Mouse (Mus musculus): Measurements from ENCODE around the gene Bspry. TPM values are rescaled to one million over a fixed set of nuclear protein-coding genes. Genes with fewer than 3 reads are reported as not detected.
A peak's percentile ranks its signal among the peaks of the same experiment; 100 is the strongest.

Gene Bspry
- total RNA-seq, 2 experiments from 2014 or later = 0.38 to 0.40 TPM

GRCm38 (mm10) chr4:62485450-62486161, 5.8 kb downstream of the Bspry start:
- intact Hi-C loops (cut with DNase I) = no loop called here
- no peak for TF ChIP-seq CTCF (IDR thresholded peaks at IDR 0.05)
- DNase-seq (ENCODE audit: extremely low spot score in 1 of 2, low spot score in 2 of 2) = no peak
- Histone ChIP-seq H3K4me3 (no peak overlapping the region), H3K27ac (no peak overlapping the region)

- intact Hi-C loops (cut with DNase I) = no loop called here
- no peak for DNase-seq (ENCODE audit: extremely low spot score in 1 of 2, low spot score in 2 of 2)
- Histone ChIP-seq H3K27ac (no peak overlapping the region), H3K4me3 (no peak overlapping the region)
- no peak for TF ChIP-seq CTCF (IDR thresholded peaks at IDR 0.05)
Measured at GRCm38 (mm10) chr4:62486162-62486696, 6.4 kb downstream of the Bspry start.

- no peak for TF ChIP-seq CTCF (IDR thresholded peaks at IDR 0.05)
- intact Hi-C loops (cut with DNase I) = no loop called here
Measured at GRCm38 (mm10) chr4:62487172-62487571, 7.3 kb downstream of the Bspry start.

GRCm38 (mm10) chr4:62487914-62488313, 8.1 kb downstream of the Bspry start:
- no peak overlapping the region for H3K4me3 ChIP-seq
- intact Hi-C loops (cut with DNase I) = no loop called here
- no peak for TF ChIP-seq CTCF (IDR thresholded peaks at IDR 0.05)
- DNase-seq (ENCODE audit: extremely low spot score in 1 of 2, low spot score in 2 of 2) = no peak
- H3K27ac ChIP-seq = no peak overlapping the region

More at GRCm38 (mm10) chr4:62487172-62487571, 7.3 kb downstream of the Bspry start:
- Histone ChIP-seq H3K27ac (no peak overlapping the region), H3K4me3 (no peak overlapping the region)
- no peak for DNase-seq (ENCODE audit: extremely low spot score in 1 of 2, low spot score in 2 of 2)

GRCm38 (mm10) chr4:62492682-62493081, 12.8 kb downstream of the Bspry start:
- peak overlapping the region; percentile 6; the same call in 1 of the 2 replicates for H3K27ac ChIP-seq
- TF ChIP-seq CTCF (IDR thresholded peaks at IDR 0.05) = no peak
- no peak overlapping the region for H3K4me3 ChIP-seq
- no peak for DNase-seq (ENCODE audit: extremely low spot score in 1 of 2, low spot score in 2 of 2)
- intact Hi-C loops (cut with DNase I) = no loop called here

GRCm38 (mm10) chr4:62494230-62494629, 14.4 kb downstream of the Bspry start:
- no peak for DNase-seq (ENCODE audit: extremely low spot score in 1 of 2, low spot score in 2 of 2)
- intact Hi-C loops (cut with DNase I) = no loop called here
- Histone ChIP-seq H3K27ac (no peak overlapping the region), H3K4me3 (no peak overlapping the region)
- TF ChIP-seq CTCF (IDR thresholded peaks at IDR 0.05) = no peak

- no peak overlapping the region for H3K27ac ChIP-seq
- DNase-seq (ENCODE audit: extremely low spot score in 1 of 2, low spot score in 2 of 2) = no peak
- no peak overlapping the region for H3K4me3 ChIP-seq
- intact Hi-C loops (cut with DNase I) = loop anchor here (1.0 to 5.0 kb wide), 2 partner anchors 24 to 39 kb away; no protein-coding TSS in a partner anchor
- no peak for TF ChIP-seq CTCF (IDR thresholded peaks at IDR 0.05)
Measured at GRCm38 (mm10) chr4:62495946-62496345, 16.1 kb downstream of the Bspry start.

- TF ChIP-seq CTCF (IDR thresholded peaks at IDR 0.05) = no peak
- DNase-seq (ENCODE audit: extremely low spot score in 1 of 2, low spot score in 2 of 2) = peak; percentile 53 to 65
- Histone ChIP-seq H3K4me3 (no peak overlapping the region), H3K27ac (no peak overlapping the region)
- intact Hi-C loops (cut with DNase I) = loop anchor here (1.0 to 5.0 kb wide), 2 partner anchors 25 to 40 kb away; no protein-coding TSS in a partner anchor
Measured at GRCm38 (mm10) chr4:62496815-62497214, 17.0 kb downstream of the Bspry start.

GRCm38 (mm10) chr4:62500799-62501198, 20.9 kb downstream of the Bspry start:
- DNase-seq (ENCODE audit: extremely low spot score in 1 of 2, low spot score in 2 of 2) = no peak
- no peak for TF ChIP-seq CTCF (IDR thresholded peaks at IDR 0.05)
- no peak overlapping the region for H3K4me3 ChIP-seq
- intact Hi-C loops (cut with DNase I) = loop anchor here (5.0 kb wide), 1 partner anchor 93 kb away; the partner anchor contains the start of genes Cdc26 and Prpf4
- no peak overlapping the region for H3K27ac ChIP-seq

- no peak for TF ChIP-seq CTCF (IDR thresholded peaks at IDR 0.05)
Measured at GRCm38 (mm10) chr4:62501534-62501933, 21.7 kb downstream of the Bspry start.

GRCm38 (mm10) chr4:62501964-62502732, 22.3 kb downstream of the Bspry start:
- peak overlapping the region; percentile 95 for H3K27ac ChIP-seq
- TF ChIP-seq CTCF (IDR thresholded peaks at IDR 0.05) = no peak
- intact Hi-C loops (cut with DNase I) = loop anchor here (1.0 to 5.0 kb wide), 2 partner anchors 23 to 95 kb away; partner anchors contain the start of genes 4933430I17Rik, Cdc26, Pole3 and Prpf4
- H3K4me3 ChIP-seq = peak overlapping the region; percentile 82
- DNase-seq (ENCODE audit: extremely low spot score in 1 of 2, low spot score in 2 of 2) = peak; percentile 88

More at GRCm38 (mm10) chr4:62501534-62501933, 21.7 kb downstream of the Bspry start:
- Histone ChIP-seq H3K27ac (peak overlapping the region; percentile 95), H3K4me3 (peak overlapping the region; percentile 82)
- DNase-seq (ENCODE audit: extremely low spot score in 1 of 2, low spot score in 2 of 2) = no peak
- intact Hi-C loops (cut with DNase I) = loop anchor here (5.0 kb wide), 1 partner anchor 94 kb away; the partner anchor contains the start of genes Cdc26 and Prpf4

Measured in left cerebral cortex, adult 2 months (tissue).